Mouse (Mus musculus) heart, postnatal 0 days (tissue): ENCODE results near the gene Ly6g6d. TPM values are rescaled to one million over a fixed set of nuclear protein-coding genes. Genes with fewer than 3 reads are reported as not detected.

Experiments
- ATAC-seq: fragments of 200-750 bp; cut with Nextera tagmentation; 2 replicates; pipeline ENCODE4 v1.8.0; 2017; ENCODE audit warnings: low read depth, moderate number of reproducible peaks, moderate library complexity; ENCODE audit not compliant: insufficient read depth
- DNase-seq: peaks from one replicate; pipeline ENCODE4 v3.0.0-alpha.2; 2016; ENCODE audit warnings: low spot score
- H3K27ac ChIP-seq: fragments of 300-500 bp; sonication (generic); 2 replicates; pipeline ENCODE4 v1.5.1; 2014; ENCODE audit warnings: low read depth, mild to moderate bottlenecking
- H3K27me3 ChIP-seq: fragments of 300-500 bp; sonication (generic); 2 replicates; pipeline ENCODE4 v1.6.1; 2014; ENCODE audit warnings: low read length, mixed read lengths; ENCODE audit not compliant: control insufficient read depth, insufficient read depth
- H3K36me3 ChIP-seq: fragments of 300-500 bp; sonication (generic); replicated peaks from 2 replicates; pipeline ENCODE4 v1.6.1; 2014; ENCODE audit warnings: low read length, mixed read lengths; ENCODE audit not compliant: control insufficient read depth, insufficient read depth
- H3K4me1 ChIP-seq: fragments of 300-500 bp; sonication (generic); 2 replicates; pipeline ENCODE4 v1.6.1; 2014; ENCODE audit warnings: antibody characterized with exemption; ENCODE audit not compliant: control insufficient read depth, insufficient read depth
- H3K4me2 ChIP-seq: fragments of 300-500 bp; sonication (generic); 2 replicates; pipeline ENCODE4 v1.6.1; 2014; ENCODE audit warnings: low read depth, mild to moderate bottlenecking, low read length, moderate library complexity
- H3K4me3 ChIP-seq: fragments of 300-500 bp; sonication (generic); 2 replicates; pipeline ENCODE4 v1.5.1; 2014; ENCODE audit warnings: low read depth, low read length
- H3K9ac ChIP-seq: fragments of 300-500 bp; sonication (generic); replicated peaks from 2 replicates; pipeline ENCODE4 v1.6.1; 2014; ENCODE audit warnings: low read depth, low read length, mixed read lengths
- H3K9me3 ChIP-seq: fragments of 300-500 bp; sonication (generic); replicated peaks from 2 replicates; pipeline ENCODE4 v1.6.1; 2016; ENCODE audit warnings: low read length; ENCODE audit not compliant: control insufficient read depth
- CTCF ChIP-seq: IDR thresholded peaks from 2 replicates; pipeline ENCODE4 v1.5.1; 2016; ENCODE audit warnings: antibody characterized with exemption, control low read depth, low read depth
- EP300 ChIP-seq: IDR thresholded peaks from 2 replicates; pipeline ENCODE4 v1.6.1; 2016; ENCODE audit warnings: antibody characterized with exemption, low read depth
- WGBS: fragments of 180-500 bp; shearing (Covaris S2); extraction: QIAGEN DNeasy Blood & Tissue Kit; methylation state at CpG from one replicate; pipeline ENCODE4 v1.1.7; 2014; 5-methylcytosine and 5-hydroxymethylcytosine counted together
- polyA plus RNA-seq: library from polyadenylated mRNA; unstranded; fragments of >200 nt; fragmentation: Nextera tagmentation; extraction: Ambion mirVana; gene quantifications from 2 replicates; pipeline ENCODE4 v1.2.1, GENCODE M21; 2015
- total RNA-seq: library from RNA; depleted of rRNA; stranded (reverse); fragments of >200 nt; gene quantifications from 2 replicates; pipeline ENCODE4 v1.2.3, GENCODE M21; 2014; ENCODE audit warnings: low replicate concordance; rRNA removed

Gene Ly6g6d
- total and polyA plus RNA-seq, 2 experiments from 2014 or later = 3.3 to 3.8 TPM

- Histone ChIP-seq H3K9ac (no peak overlapping the region), H3K4me1 (no peaks in the 10 kb centered on the region; the same call in 1 of the 2 replicates), H3K36me3 (no peaks in the 10 kb centered on the region), H3K4me3 (no peak overlapping the region), H3K27ac (no peak overlapping the region), H3K4me2 (no peak overlapping the region), H3K27me3 (0 out of 2 replicates have a peak, but pooled peaks cover 3% of the 10 kb centered on the region), H3K9me3 (no peaks in the 10 kb centered on the region)
- DNase-seq (no peak), ATAC-seq (no peak)
- WGBS = 54% methylated on average over 8 of the region's 13 CpGs
- TF ChIP-seq CTCF (no peak), EP300 (no peak)
Measured at GRCm38 (mm10) chr17:35024261-35024660, 53.6 kb downstream of the Ly6g6d start.

- H3K9ac ChIP-seq = no peak overlapping the region
- no peaks in the 10 kb centered on the region for H3K9me3 ChIP-seq
- no peaks in the 10 kb centered on the region; the same call in 1 of the 2 replicates for H3K4me1 ChIP-seq
- H3K27ac ChIP-seq = no peak overlapping the region
- H3K4me2 ChIP-seq = no peak overlapping the region
- no peaks in the 10 kb centered on the region for H3K36me3 ChIP-seq
- ATAC-seq = no peak
- H3K27me3 ChIP-seq = 0 out of 2 replicates have a peak, but pooled peaks cover 3% of the 10 kb centered on the region
- no peak overlapping the region for H3K4me3 ChIP-seq
- no peak for DNase-seq
- WGBS = 64% methylated on average over 4 of the region's 4 CpGs
- no peak for TF ChIP-seq CTCF
- no peak for TF ChIP-seq EP300
Measured at GRCm38 (mm10) chr17:35023756-35024155, 54.1 kb downstream of the Ly6g6d start.

- Histone ChIP-seq H3K4me1 (no peaks in the 10 kb centered on the region; the same call in 1 of the 2 replicates), H3K27ac (no peak overlapping the region; the same call in 1 of the 2 replicates), H3K9me3 (no peaks in the 10 kb centered on the region), H3K9ac (no peak overlapping the region), H3K36me3 (no peaks in the 10 kb centered on the region), H3K4me3 (no peak overlapping the region), H3K4me2 (no peak overlapping the region), H3K27me3 (0 out of 2 replicates have a peak, but pooled peaks cover 3% of the 10 kb centered on the region)
- TF ChIP-seq EP300 (no peak), CTCF (no peak)
- DNase-seq (no peak), ATAC-seq (no peak)
- 82% methylated on average over 5 of the region's 5 CpGs for WGBS
Measured at GRCm38 (mm10) chr17:35023221-35023620, 54.6 kb downstream of the Ly6g6d start.

GRCm38 (mm10) chr17:35022541-35023060 lies 55.3 kb downstream of the Ly6g6d start:
- Histone ChIP-seq H3K9ac (no peak overlapping the region), H3K27ac (peak overlapping the region; percentile 88), H3K4me3 (no peak overlapping the region), H3K4me1 (no peaks in the 10 kb centered on the region; the same call in 1 of the 2 replicates), H3K9me3 (no peaks in the 10 kb centered on the region), H3K36me3 (no peaks in the 10 kb centered on the region), H3K4me2 (no peak overlapping the region), H3K27me3 (0 out of 2 replicates have a peak, but pooled peaks cover 3% of the 10 kb centered on the region)
- TF ChIP-seq CTCF (no peak), EP300 (no peak)
- ATAC-seq = no peak
- DNase-seq = no peak
- 86% methylated on average over 8 of the region's 8 CpGs for WGBS

GRCm38 (mm10) chr17:35021842-35022477 lies 55.9 kb downstream of the Ly6g6d start:
- DNase-seq (peak; percentile 76), ATAC-seq (peak; percentile 78)
- peak overlapping the region; percentile 40; the same call in 1 of the 2 replicates for H3K4me2 ChIP-seq
- H3K4me1 ChIP-seq = no peaks in the 10 kb centered on the region; the same call in 1 of the 2 replicates
- H3K4me3 ChIP-seq = no peak overlapping the region
- 0 out of 2 replicates have a peak, but pooled peaks cover 3% of the 10 kb centered on the region for H3K27me3 ChIP-seq
- TF ChIP-seq CTCF = peak; percentile 33
- no peak; the same call in 1 of the 2 replicates for TF ChIP-seq EP300
- 23% methylated on average over 6 of the region's 6 CpGs for WGBS
- H3K36me3 ChIP-seq = no peaks in the 10 kb centered on the region
- H3K9ac ChIP-seq = no peak overlapping the region
- no peaks in the 10 kb centered on the region for H3K9me3 ChIP-seq
- peak overlapping the region; percentile 88 for H3K27ac ChIP-seq

Other genes starting within 250 kb of the Ly6g6d start
Only the 30 nearest of the 46 such genes appear.
- gene Hspa1b, start 118.8 kb downstream of the Ly6g6d start, total RNA-seq = 6.0 and 21.6 TPM in 2 replicates
- gene Hspa1b, start 118.8 kb downstream of the Ly6g6d start, polyA plus RNA-seq = 0.14 and 0.25 TPM in 2 replicates
- not detected in 2 replicates for gene Gm20481, start 108.2 kb downstream of the Ly6g6d start, total RNA-seq
- not detected in 2 replicates for gene Gm20481, start 108.2 kb downstream of the Ly6g6d start, polyA plus RNA-seq
- gene Hspa1a, start 105.9 kb downstream of the Ly6g6d start, total RNA-seq = 8.2 and 10.2 TPM in 2 replicates
- 2.5 and 2.8 TPM in 2 replicates for gene Hspa1a, start 105.9 kb downstream of the Ly6g6d start, polyA plus RNA-seq
- gene Hspa1l, start 105.4 kb downstream of the Ly6g6d start, total RNA-seq = 3.3 and 5.1 TPM in 2 replicates
- gene Hspa1l, start 105.4 kb downstream of the Ly6g6d start, polyA plus RNA-seq = 1.6 and 1.8 TPM in 2 replicates
- 23.1 and 43.3 TPM in 2 replicates for gene Lsm2, start 96.2 kb downstream of the Ly6g6d start, total RNA-seq
- gene Lsm2, start 96.2 kb downstream of the Ly6g6d start, polyA plus RNA-seq = 63.5 and 64.2 TPM in 2 replicates
- gene Vars, start 77.1 kb downstream of the Ly6g6d start, total RNA-seq = 61.5 and 92.0 TPM in 2 replicates
- gene Vars, start 77.1 kb downstream of the Ly6g6d start, polyA plus RNA-seq = 20.4 and 21.7 TPM in 2 replicates
- gene Vwa7, start 61.5 kb downstream of the Ly6g6d start, total RNA-seq = 0.77 and 0.92 TPM in 2 replicates
- gene Vwa7, start 61.5 kb downstream of the Ly6g6d start, polyA plus RNA-seq = 0.43 and 0.63 TPM in 2 replicates
- 2.1 and 9.6 TPM in 2 replicates for gene Sapcd1, start 50.0 kb downstream of the Ly6g6d start, total RNA-seq
- 0.77 and 1.2 TPM in 2 replicates for gene Sapcd1, start 50.0 kb downstream of the Ly6g6d start, polyA plus RNA-seq
- gene Msh5, start 31.3 kb downstream of the Ly6g6d start, total RNA-seq = 1.2 and 5.0 TPM in 2 replicates
- 1.4 and 1.7 TPM in 2 replicates for gene Msh5, start 31.3 kb downstream of the Ly6g6d start, polyA plus RNA-seq
- gene Clic1, start 28.1 kb downstream of the Ly6g6d start, total RNA-seq = 194 and 223 TPM in 2 replicates
- gene Clic1, start 28.1 kb downstream of the Ly6g6d start, polyA plus RNA-seq = 203 and 205 TPM in 2 replicates
- 97.1 and 114 TPM in 2 replicates for gene Ddah2, start 19.0 kb downstream of the Ly6g6d start, total RNA-seq
- 128 and 130 TPM in 2 replicates for gene Ddah2, start 19.0 kb downstream of the Ly6g6d start, polyA plus RNA-seq
- gene Ly6g6c, start 12.7 kb downstream of the Ly6g6d start, total RNA-seq = not detected in 2 replicates
- not detected in 2 replicates for gene Ly6g6c, start 12.7 kb downstream of the Ly6g6d start, polyA plus RNA-seq
- 0.15 TPM in 1 of 2 replicates, not detected in the other for gene Mpig6b, start 11.9 kb downstream of the Ly6g6d start, total RNA-seq
- gene Mpig6b, start 11.9 kb downstream of the Ly6g6d start, polyA plus RNA-seq = 0.15 and 0.16 TPM in 2 replicates
- gene Ly6g6e, start 1.2 kb downstream of the Ly6g6d start, total RNA-seq = 1.6 TPM in 1 of 2 replicates, not detected in the other
- gene Ly6g6e, start 1.2 kb downstream of the Ly6g6d start, polyA plus RNA-seq = 0.22 and 0.32 TPM in 2 replicates
- gene Ly6g6f, start 7.5 kb upstream of the Ly6g6d start, total RNA-seq = not detected in 2 replicates
- gene Ly6g6f, start 7.5 kb upstream of the Ly6g6d start, polyA plus RNA-seq = 0.10 TPM in 1 of 2 replicates, not detected in the other
- gene Abhd16a, start 11.2 kb upstream of the Ly6g6d start, total RNA-seq = 74.3 and 131 TPM in 2 replicates
- 73.2 and 74.1 TPM in 2 replicates for gene Abhd16a, start 11.2 kb upstream of the Ly6g6d start, polyA plus RNA-seq
- not detected in 2 replicates for gene Ly6g5c, start 30.2 kb upstream of the Ly6g6d start, total RNA-seq
- gene Ly6g5c, start 30.2 kb upstream of the Ly6g6d start, polyA plus RNA-seq = 0.25 and 0.26 TPM in 2 replicates
- 0.97 TPM in 1 of 2 replicates, not detected in the other for gene Ly6g5b, start 37.4 kb upstream of the Ly6g6d start, total RNA-seq
- 0.30 TPM in 1 of 2 replicates, not detected in the other for gene Ly6g5b, start 37.4 kb upstream of the Ly6g6d start, polyA plus RNA-seq
- 4.2 and 24.1 TPM in 2 replicates for gene Gpank1, start 43.4 kb upstream of the Ly6g6d start, total RNA-seq
- 9.1 and 9.6 TPM in 2 replicates for gene Gpank1, start 43.4 kb upstream of the Ly6g6d start, polyA plus RNA-seq
- gene Csnk2b, start 44.0 kb upstream of the Ly6g6d start, total RNA-seq = 239 and 244 TPM in 2 replicates
- gene Csnk2b, start 44.0 kb upstream of the Ly6g6d start, polyA plus RNA-seq = 232 and 241 TPM in 2 replicates
- 22.3 and 135 TPM in 2 replicates for gene D17H6S53E, start 48.3 kb upstream of the Ly6g6d start, total RNA-seq
- gene D17H6S53E, start 48.3 kb upstream of the Ly6g6d start, polyA plus RNA-seq = 16.4 and 17.3 TPM in 2 replicates
- not detected in 2 replicates for gene Apom, start 54.0 kb upstream of the Ly6g6d start, total RNA-seq
- gene Apom, start 54.0 kb upstream of the Ly6g6d start, polyA plus RNA-seq = 0.11 TPM in 2 replicates
- 188 and 235 TPM in 2 replicates for gene Bag6, start 57.1 kb upstream of the Ly6g6d start, total RNA-seq
- gene Bag6, start 57.1 kb upstream of the Ly6g6d start, polyA plus RNA-seq = 35.6 and 37.7 TPM in 2 replicates
- gene Prrc2a, start 86.8 kb upstream of the Ly6g6d start, total RNA-seq = 99.2 and 120 TPM in 2 replicates
- gene Prrc2a, start 86.8 kb upstream of the Ly6g6d start, polyA plus RNA-seq = 56.6 and 60.7 TPM in 2 replicates
- 1.8 TPM in 1 of 2 replicates, not detected in the other for gene Aif1, start 98.0 kb upstream of the Ly6g6d start, total RNA-seq
- gene Aif1, start 98.0 kb upstream of the Ly6g6d start, polyA plus RNA-seq = 6.5 and 7.5 TPM in 2 replicates
- gene Lst1, start 110.4 kb upstream of the Ly6g6d start, total RNA-seq = 6.6 and 52.7 TPM in 2 replicates
- gene Lst1, start 110.4 kb upstream of the Ly6g6d start, polyA plus RNA-seq = 7.0 and 9.7 TPM in 2 replicates
- gene Ltb, start 116.4 kb upstream of the Ly6g6d start, total RNA-seq = 0.27 and 1.0 TPM in 2 replicates
- gene Ltb, start 116.4 kb upstream of the Ly6g6d start, polyA plus RNA-seq = 0.33 and 0.48 TPM in 2 replicates
- 0.53 TPM in 1 of 2 replicates, not detected in the other for gene Tnf, start 123.9 kb upstream of the Ly6g6d start, total RNA-seq
- 0.12 and 0.21 TPM in 2 replicates for gene Tnf, start 123.9 kb upstream of the Ly6g6d start, polyA plus RNA-seq
- gene Lta, start 127.3 kb upstream of the Ly6g6d start, total RNA-seq = not detected in 2 replicates
- gene Lta, start 127.3 kb upstream of the Ly6g6d start, polyA plus RNA-seq = not detected in 2 replicates
- gene Gm16181, start 142.8 kb upstream of the Ly6g6d start, total RNA-seq = 0.93 TPM in 1 of 2 replicates, not detected in the other
- 0.81 and 0.87 TPM in 2 replicates for gene Gm16181, start 142.8 kb upstream of the Ly6g6d start, polyA plus RNA-seq